Mouse (Mus musculus) small intestine, adult 2 months (tissue): ENCODE results near the gene E2f2.

Experiments
- CTCF ChIP-seq: fragments of 200-500 bp; IDR thresholded peaks from 2 replicates; pipeline ENCODE4 v1.5.1; 2012; ENCODE audit warnings: low read depth, mild to moderate bottlenecking, control low read depth, inconsistent platforms, low read length, moderate library complexity, mixed read lengths; ENCODE audit not compliant: insufficient replicate concordance, insufficient read length; ENCODE audit errors: extremely low read depth
- POLR2A ChIP-seq: fragments of 200-500 bp; IDR thresholded peaks from 2 replicates; pipeline ENCODE4 v1.6.1; 2012; ENCODE audit warnings: low read depth, mild to moderate bottlenecking, control low read depth, inconsistent platforms, low read length, moderate library complexity

DNA sequence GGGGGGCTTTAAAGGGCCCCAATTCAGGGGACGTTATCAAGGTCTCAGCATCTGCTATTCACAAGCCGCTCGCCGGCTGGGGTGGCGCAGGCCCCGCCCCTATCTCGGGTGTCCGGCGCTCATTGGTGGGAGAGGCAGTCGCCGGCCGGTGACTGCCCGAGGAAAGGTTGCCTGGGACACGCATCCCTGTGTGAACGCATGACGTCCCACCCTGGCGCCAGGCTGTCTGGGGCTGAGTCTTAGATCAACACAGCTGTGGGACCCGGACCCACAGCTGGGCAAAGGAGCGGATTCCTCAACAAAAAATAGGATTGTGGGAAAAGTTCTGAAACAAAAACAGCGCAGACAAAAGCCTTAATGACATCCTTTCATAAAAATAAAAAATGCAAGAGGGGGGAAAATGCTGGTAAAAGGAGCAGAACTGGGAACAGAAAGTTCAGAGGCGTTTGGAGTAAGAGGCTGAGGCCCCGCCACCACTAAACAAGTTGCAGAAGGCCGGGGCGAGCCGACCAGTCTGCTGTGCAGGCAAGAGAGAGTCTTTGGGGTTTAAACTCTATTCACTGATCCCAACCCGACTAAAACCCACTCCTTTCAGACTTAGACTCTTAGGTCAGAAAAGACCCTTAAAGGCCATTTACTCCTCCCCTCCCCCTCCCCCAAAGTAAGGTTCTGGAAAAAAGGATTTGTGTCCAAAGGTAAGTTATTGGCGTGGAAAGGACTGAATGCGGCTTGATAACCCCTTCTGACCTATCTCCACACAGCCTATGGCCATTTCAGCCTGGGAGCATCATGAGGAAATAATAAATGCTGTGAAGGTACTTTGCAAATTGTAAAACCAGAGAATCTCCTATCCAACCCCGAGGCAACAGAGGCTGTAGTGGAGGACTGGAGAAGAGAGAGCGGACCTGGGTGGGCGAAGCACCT lies 31.6 kb upstream of the E2f2 start:
- peak; percentile 47; the same call in 1 of the 2 replicates for TF ChIP-seq POLR2A
- TF ChIP-seq CTCF = peak; percentile 21; the same call in 1 of the 2 replicates
